Mouse (Mus musculus) myocyte (in vitro differentiated cells): ENCODE results near the gene Olfr986.

Experiments
- CEBPB ChIP-seq: IDR thresholded peaks from 2 replicates; pipeline ENCODE4 v1.6.1; 2011; ENCODE audit warnings: mild to moderate bottlenecking, moderate library complexity; ENCODE audit not compliant: poor library complexity, insufficient read depth, severe bottlenecking
- E2F4 ChIP-seq: IDR thresholded peaks from one replicate; pipeline ENCODE4 v1.6.1; 2011; ENCODE audit warnings: mild to moderate bottlenecking, control low read depth, moderate library complexity; ENCODE audit not compliant: insufficient read depth
- MAX ChIP-seq: IDR thresholded peaks from one replicate; pipeline ENCODE4 v1.6.1; 2011; ENCODE audit warnings: low read depth, mild to moderate bottlenecking, control low read depth
- MYOD1 ChIP-seq, 3 experiments: IDR thresholded peaks; one replicate each; pipeline ENCODE4 v1.6.1; 2011; ENCODE audit warnings: control low read depth in 2 of 3, low read depth in 2 of 3, mild to moderate bottlenecking in 2 of 3, moderate library complexity in 1 of 3; ENCODE audit not compliant: insufficient read length in 2 of 3, control insufficient read depth in 1 of 3
- MYOG ChIP-seq, 3 experiments: IDR thresholded peaks; one replicate each; pipeline ENCODE4 v1.6.1; 2011; ENCODE audit warnings: control low read depth in 2 of 3, low read depth in 2 of 3, mild to moderate bottlenecking in 2 of 3; ENCODE audit not compliant: insufficient read length in 2 of 3, control insufficient read depth in 1 of 3, insufficient read depth in 1 of 3
- POLR2A ChIP-seq: IDR thresholded peaks from one replicate; pipeline ENCODE4 v1.6.1; 2011; ENCODE audit warnings: low read depth, mild to moderate bottlenecking, control low read depth, moderate library complexity; ENCODE audit not compliant: insufficient read length
- POLR2AphosphoS2 ChIP-seq: IDR thresholded peaks from one replicate; pipeline ENCODE4 v1.6.1; 2011; ENCODE audit warnings: low read depth, control low read depth; ENCODE audit not compliant: insufficient read length
- SRF ChIP-seq: IDR thresholded peaks from one replicate; pipeline ENCODE4 v1.6.1; 2011; ENCODE audit warnings: low read depth; ENCODE audit not compliant: control insufficient read depth, insufficient read length
- TCF12 ChIP-seq: IDR thresholded peaks from one replicate; pipeline ENCODE4 v1.6.1; 2011; ENCODE audit warnings: mild to moderate bottlenecking, control low read depth; ENCODE audit not compliant: poor library complexity, insufficient read depth, severe bottlenecking
- TCF3 ChIP-seq: IDR thresholded peaks from one replicate; pipeline ENCODE4 v1.6.1; 2011; ENCODE audit warnings: low read depth, control low read depth; ENCODE audit not compliant: insufficient read length
- USF1 ChIP-seq: IDR thresholded peaks from one replicate; pipeline ENCODE4 v1.6.1; 2011; ENCODE audit warnings: low read depth, mild to moderate bottlenecking, control low read depth, moderate library complexity

- TF ChIP-seq POLR2A (no peak), MYOD1 (IDR thresholded peaks at IDR 0.05; ENCODE audit: control insufficient read depth in 1 of 3, insufficient read length in 2 of 3, low read depth in 2 of 3) (no peak), USF1 (no peak), POLR2AphosphoS2 (no peak), TCF3 (no peak), CEBPB (no peak), MYOG (IDR thresholded peaks at IDR 0.05; ENCODE audit: control insufficient read depth in 1 of 3, insufficient read depth in 1 of 3, insufficient read length in 2 of 3, low read depth in 2 of 3) (no peak), MAX (no peak), E2F4 (no peak), TCF12 (no peak), SRF (no peak)
These were observed 43.6 kb downstream of the Olfr986 start for GRCm38 (mm10) chr9:40224289-40224688.
